Mouse (Mus musculus): ENCODE results near the gene Hmga2. TPM values are rescaled to one million over a fixed set of nuclear protein-coding genes. Genes with fewer than 3 reads are reported as not detected.

Hmga2 gene
- polyA plus RNA-seq, 1 experiment from 2014 or later: 113 TPM

DNA sequence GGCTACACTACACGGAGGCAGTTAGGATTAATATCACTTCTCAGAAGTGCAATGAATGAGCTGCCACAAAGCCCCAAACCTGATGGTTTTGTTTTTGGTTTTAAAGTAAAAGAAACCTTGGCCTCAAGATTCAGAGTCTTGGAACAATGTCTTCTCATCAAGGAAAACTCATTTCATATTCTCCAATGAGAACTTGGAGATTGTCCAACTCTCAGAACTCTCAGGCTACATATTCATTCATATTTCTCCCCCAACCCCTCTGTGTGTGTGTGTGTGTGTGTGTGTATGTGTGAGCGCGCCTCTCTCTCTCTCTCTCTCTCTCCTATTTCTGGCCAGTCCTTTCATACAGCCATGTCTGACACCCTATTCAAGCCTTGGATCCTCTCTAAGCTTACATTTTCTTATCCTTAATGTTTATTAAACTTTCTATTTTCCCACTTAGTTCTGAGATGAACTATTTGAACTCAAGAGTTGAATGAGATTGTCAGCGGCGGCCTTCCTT, 46.5 kb downstream of the Hmga2 start:
- H3K27me3 ChIP-seq (ENCODE audit: control insufficient read depth, insufficient read depth, low read length): no peaks in the 10 kb centered on the region
- H3K27ac ChIP-seq (replicated peaks; ENCODE audit: low read depth, low read length): no peak overlapping the region
- H3K4me1 ChIP-seq (ENCODE audit: control insufficient read depth, insufficient read depth, low read length): no peaks in the 10 kb centered on the region; the same call in 1 of the 2 replicates
- H3K36me3 ChIP-seq (replicated peaks; ENCODE audit: control insufficient read depth, insufficient read depth, low read depth, low read length): no peaks in the 10 kb centered on the region
- no peaks in the 10 kb centered on the region for H3K9me3 ChIP-seq (replicated peaks; ENCODE audit: control insufficient read depth, low read length)
- H3K4me2 ChIP-seq (ENCODE audit: low read depth, low read length): no peak overlapping the region
- H3K4me3 ChIP-seq (ENCODE audit: low read depth, low read length): no peak overlapping the region
- ATAC-seq (replicated peaks; ENCODE audit: insufficient number of reproducible peaks, low FRiP score, low TSS enrichment, low read depth): no peak
- no peak for DNase-seq (ENCODE audit: low spot score)
- no peak overlapping the region for H3K9ac ChIP-seq (replicated peaks; ENCODE audit: low read length)
- WGBS: 83% methylated on average over 5 of the region's 5 CpGs

GRCm38 (mm10) chr10:120429199-120429551, 47.1 kb downstream of the Hmga2 start:
- H3K9me3 ChIP-seq (replicated peaks; ENCODE audit: control insufficient read depth, low read length): no peaks in the 10 kb centered on the region
- no peak overlapping the region for H3K4me3 ChIP-seq (ENCODE audit: low read depth, low read length)
- no peak overlapping the region for H3K9ac ChIP-seq (replicated peaks; ENCODE audit: low read length)
- no peak overlapping the region for H3K4me2 ChIP-seq (ENCODE audit: low read depth, low read length)
- 79% methylated on average over 10 of the region's 10 CpGs for WGBS
- ATAC-seq (replicated peaks; ENCODE audit: insufficient number of reproducible peaks, low FRiP score, low TSS enrichment, low read depth) (no peak), DNase-seq (ENCODE audit: low spot score) (no peak)
- no peak overlapping the region for H3K27ac ChIP-seq (replicated peaks; ENCODE audit: low read depth, low read length)
- no peaks in the 10 kb centered on the region for H3K27me3 ChIP-seq (ENCODE audit: control insufficient read depth, insufficient read depth, low read length)
- H3K36me3 ChIP-seq (replicated peaks; ENCODE audit: control insufficient read depth, insufficient read depth, low read depth, low read length): no peaks in the 10 kb centered on the region
- H3K4me1 ChIP-seq (ENCODE audit: control insufficient read depth, insufficient read depth, low read length): no peaks in the 10 kb centered on the region; the same call in 1 of the 2 replicates

DNA sequence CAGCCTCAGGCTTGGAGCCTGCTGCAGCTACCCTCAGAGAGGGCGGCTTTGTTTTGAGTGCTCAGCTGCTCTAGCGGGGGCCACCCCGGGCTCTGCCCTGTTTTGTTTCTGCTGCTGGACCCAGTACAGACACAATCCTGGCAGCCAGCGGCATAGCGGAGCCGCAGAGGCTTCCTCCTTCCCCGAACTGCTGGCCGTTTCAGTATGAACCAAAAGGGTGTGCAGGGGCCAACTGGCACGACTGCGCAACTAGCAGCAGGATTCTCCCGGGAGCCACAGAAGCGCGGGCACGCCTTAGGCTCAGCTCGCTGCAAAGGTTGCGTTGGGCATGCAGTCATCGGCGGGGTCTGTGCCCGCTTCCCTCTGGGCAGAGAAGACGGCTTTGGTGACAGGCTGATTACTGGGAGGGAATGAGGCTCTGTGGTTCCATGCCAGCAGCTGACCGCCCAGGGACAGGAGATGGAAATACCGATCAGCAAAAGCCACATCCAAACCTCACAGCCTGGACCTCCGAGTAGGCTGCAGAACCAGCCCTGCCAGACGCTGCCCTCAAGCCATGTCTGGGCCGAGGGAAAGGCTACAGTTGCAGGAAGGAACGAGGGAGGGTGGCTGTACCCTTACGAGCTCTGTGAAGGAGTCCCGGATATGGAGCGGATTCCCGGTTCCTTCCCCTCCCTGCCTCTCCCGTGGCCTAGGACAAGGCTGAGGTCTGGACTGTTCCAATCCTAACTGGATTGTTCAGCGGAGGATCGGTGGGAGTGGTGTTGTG, 47.7 kb downstream of the Hmga2 start:
- H3K27me3 ChIP-seq (ENCODE audit: control insufficient read depth, insufficient read depth, low read length): no peaks in the 10 kb centered on the region
- no peak overlapping the region for H3K4me3 ChIP-seq (ENCODE audit: low read depth, low read length)
- no peaks in the 10 kb centered on the region; the same call in 1 of the 2 replicates for H3K4me1 ChIP-seq (ENCODE audit: control insufficient read depth, insufficient read depth, low read length)
- H3K9me3 ChIP-seq (replicated peaks; ENCODE audit: control insufficient read depth, low read length): no peaks in the 10 kb centered on the region
- no peak overlapping the region for H3K27ac ChIP-seq (replicated peaks; ENCODE audit: low read depth, low read length)
- ATAC-seq (replicated peaks; ENCODE audit: insufficient number of reproducible peaks, low FRiP score, low TSS enrichment, low read depth) (0 out of 2 replicates have a peak, but pooled peaks have one; percentile 14), DNase-seq (ENCODE audit: low spot score) (no peak)
- no peak overlapping the region for H3K4me2 ChIP-seq (ENCODE audit: low read depth, low read length)
- no peak overlapping the region for H3K9ac ChIP-seq (replicated peaks; ENCODE audit: low read length)
- 70% methylated on average over 33 of the region's 33 CpGs for WGBS
- H3K36me3 ChIP-seq (replicated peaks; ENCODE audit: control insufficient read depth, insufficient read depth, low read depth, low read length): no peaks in the 10 kb centered on the region

DNA sequence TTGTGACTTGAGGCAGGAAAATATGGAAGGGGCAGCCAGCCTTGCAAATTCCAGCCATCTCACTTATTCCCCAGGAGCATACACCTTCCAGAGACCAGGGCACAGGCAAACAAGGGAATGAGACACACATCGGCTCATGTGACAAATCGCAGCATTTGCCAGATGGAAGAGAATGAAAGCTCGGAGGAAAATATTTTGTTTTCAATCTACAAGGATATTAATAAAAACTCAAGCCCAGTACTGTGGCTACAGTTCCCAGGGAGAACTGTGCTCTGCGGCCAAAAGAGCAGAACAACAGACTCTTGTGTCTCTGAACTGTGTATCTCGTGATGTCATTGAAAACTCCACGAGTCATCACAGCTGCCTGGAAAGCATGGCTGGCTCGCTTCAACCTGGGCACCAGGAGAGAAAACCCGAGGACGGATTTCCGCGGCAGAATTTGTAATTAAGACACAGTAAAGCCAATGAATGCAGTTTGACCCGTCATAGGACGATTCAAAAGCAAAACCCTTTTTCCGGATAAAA, 50.1 kb downstream of the Hmga2 start:
- WGBS: 71% methylated on average over 14 of the region's 14 CpGs
- Histone ChIP-seq H3K4me3 (ENCODE audit: low read depth, low read length) (no peak overlapping the region), H3K9me3 (replicated peaks; ENCODE audit: control insufficient read depth, low read length) (no peaks in the 10 kb centered on the region), H3K9ac (replicated peaks; ENCODE audit: low read length) (no peak overlapping the region), H3K27ac (replicated peaks; ENCODE audit: low read depth, low read length) (no peak overlapping the region), H3K36me3 (replicated peaks; ENCODE audit: control insufficient read depth, insufficient read depth, low read depth, low read length) (no peaks in the 10 kb centered on the region), H3K4me1 (ENCODE audit: control insufficient read depth, insufficient read depth, low read length) (peaks cover 2% of the 10 kb centered on the region; the same call in 1 of the 2 replicates), H3K27me3 (ENCODE audit: control insufficient read depth, insufficient read depth, low read length) (no peaks in the 10 kb centered on the region), H3K4me2 (ENCODE audit: low read depth, low read length) (no peak overlapping the region)
- DNase-seq (ENCODE audit: low spot score) (no peak), ATAC-seq (replicated peaks; ENCODE audit: insufficient number of reproducible peaks, low FRiP score, low TSS enrichment, low read depth) (no peak)

GRCm38 (mm10) chr10:120424015-120424414, 52.3 kb downstream of the Hmga2 start:
- Histone ChIP-seq H3K9ac (replicated peaks; ENCODE audit: low read length) (no peak overlapping the region), H3K4me3 (ENCODE audit: low read depth, low read length) (no peak overlapping the region), H3K4me1 (ENCODE audit: control insufficient read depth, insufficient read depth, low read length) (peaks cover 2% of the 10 kb centered on the region), H3K27ac (replicated peaks; ENCODE audit: low read depth, low read length) (no peak overlapping the region), H3K4me2 (ENCODE audit: low read depth, low read length) (no peak overlapping the region), H3K27me3 (ENCODE audit: control insufficient read depth, insufficient read depth, low read length) (no peaks in the 10 kb centered on the region), H3K36me3 (replicated peaks; ENCODE audit: control insufficient read depth, insufficient read depth, low read depth, low read length) (no peaks in the 10 kb centered on the region), H3K9me3 (replicated peaks; ENCODE audit: control insufficient read depth, low read length) (no peaks in the 10 kb centered on the region)
- no peak for ATAC-seq (replicated peaks; ENCODE audit: insufficient number of reproducible peaks, low FRiP score, low TSS enrichment, low read depth)
- WGBS: 81% methylated on average over 9 of the region's 9 CpGs
- no peak for DNase-seq (ENCODE audit: low spot score)

DNA sequence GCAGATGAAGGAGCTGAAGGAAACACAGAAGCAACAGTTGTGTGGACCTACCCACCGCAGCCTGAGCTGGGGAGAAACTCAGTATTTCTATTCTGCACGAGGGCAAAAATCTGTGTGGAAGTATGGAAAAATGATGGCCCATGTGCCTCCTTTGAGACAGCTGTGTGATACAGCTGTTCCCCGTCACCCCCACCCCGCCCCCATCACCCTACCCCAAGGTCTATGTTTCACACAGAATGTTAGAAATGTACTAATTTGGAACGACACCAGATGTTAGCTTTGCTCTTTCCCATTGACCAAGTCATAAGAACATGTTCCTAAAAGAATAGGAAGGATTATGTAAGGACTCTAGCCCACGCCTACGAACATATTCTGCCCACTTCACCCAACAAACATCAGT, 53.0 kb downstream of the Hmga2 start:
- Histone ChIP-seq H3K4me1 (ENCODE audit: control insufficient read depth, insufficient read depth, low read length) (peaks cover 2% of the 10 kb centered on the region), H3K9me3 (replicated peaks; ENCODE audit: control insufficient read depth, low read length) (no peaks in the 10 kb centered on the region), H3K4me2 (ENCODE audit: low read depth, low read length) (no peak overlapping the region), H3K4me3 (ENCODE audit: low read depth, low read length) (no peak overlapping the region), H3K9ac (replicated peaks; ENCODE audit: low read length) (no peak overlapping the region), H3K27ac (replicated peaks; ENCODE audit: low read depth, low read length) (no peak overlapping the region), H3K36me3 (replicated peaks; ENCODE audit: control insufficient read depth, insufficient read depth, low read depth, low read length) (no peaks in the 10 kb centered on the region), H3K27me3 (ENCODE audit: control insufficient read depth, insufficient read depth, low read length) (no peaks in the 10 kb centered on the region)
- 75% methylated on average over 7 of the region's 7 CpGs for WGBS
- DNase-seq (ENCODE audit: low spot score): no peak
- no peak for ATAC-seq (replicated peaks; ENCODE audit: insufficient number of reproducible peaks, low FRiP score, low TSS enrichment, low read depth)

DNA sequence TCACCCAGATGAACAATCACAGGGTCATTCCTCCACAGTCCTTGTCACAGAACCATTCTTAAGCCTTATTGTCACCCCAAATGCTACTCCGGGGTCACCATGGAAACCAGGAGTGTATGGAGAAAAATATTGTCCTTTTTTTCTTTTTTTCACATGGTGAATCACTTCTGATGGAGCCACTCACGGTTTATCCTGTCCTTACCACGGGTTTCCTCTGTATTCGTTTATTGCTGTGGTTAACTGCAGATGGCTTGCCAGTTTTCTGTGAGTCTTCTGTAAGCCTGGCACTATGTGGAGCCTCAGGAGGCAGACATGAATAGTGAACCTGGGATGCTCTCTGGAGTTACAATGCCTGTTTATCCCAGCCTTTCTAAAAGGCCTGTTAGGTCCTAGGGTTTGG, 53.4 kb downstream of the Hmga2 start:
- Histone ChIP-seq H3K27ac (replicated peaks; ENCODE audit: low read depth, low read length) (no peak overlapping the region), H3K4me3 (ENCODE audit: low read depth, low read length) (no peak overlapping the region), H3K4me1 (ENCODE audit: control insufficient read depth, insufficient read depth, low read length) (peaks cover 4% of the 10 kb centered on the region), H3K9me3 (replicated peaks; ENCODE audit: control insufficient read depth, low read length) (no peaks in the 10 kb centered on the region), H3K27me3 (ENCODE audit: control insufficient read depth, insufficient read depth, low read length) (no peaks in the 10 kb centered on the region), H3K9ac (replicated peaks; ENCODE audit: low read length) (no peak overlapping the region), H3K4me2 (ENCODE audit: low read depth, low read length) (no peak overlapping the region), H3K36me3 (replicated peaks; ENCODE audit: control insufficient read depth, insufficient read depth, low read depth, low read length) (no peaks in the 10 kb centered on the region)
- ATAC-seq (replicated peaks; ENCODE audit: insufficient number of reproducible peaks, low FRiP score, low TSS enrichment, low read depth) (no peak), DNase-seq (ENCODE audit: low spot score) (no peak)
- WGBS: 78% methylated on average over 4 of the region's 4 CpGs

DNA sequence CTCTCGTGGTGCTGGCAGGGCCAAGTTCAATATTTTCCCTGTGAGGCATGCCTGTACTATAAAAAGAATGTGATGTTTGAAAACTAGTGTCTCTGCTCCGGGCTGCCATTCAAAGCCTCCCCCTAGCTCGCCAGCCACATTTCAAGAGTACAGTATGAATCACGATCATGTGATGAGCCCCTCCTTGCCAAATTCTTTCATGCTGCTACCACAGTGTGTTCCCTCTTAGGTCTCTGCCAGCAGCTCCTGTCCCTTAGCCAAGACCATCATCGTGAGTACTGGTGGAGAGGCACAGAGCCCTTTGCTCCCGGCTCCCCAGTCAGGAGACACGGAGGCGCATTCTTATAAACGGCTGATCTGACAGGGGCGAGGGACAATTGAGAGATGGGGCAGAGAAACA, 54.2 kb downstream of the Hmga2 start:
- DNase-seq (ENCODE audit: low spot score) (no peak), ATAC-seq (replicated peaks; ENCODE audit: insufficient number of reproducible peaks, low FRiP score, low TSS enrichment, low read depth) (no peak)
- no peak overlapping the region for H3K4me3 ChIP-seq (ENCODE audit: low read depth, low read length)
- WGBS: 45% methylated on average over 10 of the region's 10 CpGs
- no peak overlapping the region for H3K4me2 ChIP-seq (ENCODE audit: low read depth, low read length)
- H3K9me3 ChIP-seq (replicated peaks; ENCODE audit: control insufficient read depth, low read length): no peaks in the 10 kb centered on the region
- H3K9ac ChIP-seq (replicated peaks; ENCODE audit: low read length): no peak overlapping the region
- H3K27me3 ChIP-seq (ENCODE audit: control insufficient read depth, insufficient read depth, low read length): no peaks in the 10 kb centered on the region
- no peaks in the 10 kb centered on the region for H3K36me3 ChIP-seq (replicated peaks; ENCODE audit: control insufficient read depth, insufficient read depth, low read depth, low read length)
- peaks cover 6% of the 10 kb centered on the region for H3K4me1 ChIP-seq (ENCODE audit: control insufficient read depth, insufficient read depth, low read length)
- no peak overlapping the region for H3K27ac ChIP-seq (replicated peaks; ENCODE audit: low read depth, low read length)

Measured in embryonic facial prominence, embryonic 11.5 days (tissue).